Mouse (Mus musculus) testis, adult 2 months (tissue): ENCODE results near the gene Usp12.

Experiments used
- CTCF ChIP-seq: fragments of 200-500 bp; IDR thresholded peaks from 2 replicates; pipeline ENCODE4 v1.5.1; 2012; ENCODE audit warnings: low read depth, mild to moderate bottlenecking, inconsistent platforms, low read length, moderate library complexity; ENCODE audit not compliant: control insufficient read depth, insufficient read depth, insufficient replicate concordance
- POLR2A ChIP-seq: fragments of 200-500 bp; IDR thresholded peaks from 2 replicates; pipeline ENCODE4 v1.6.1; 2012; ENCODE audit warnings: low read depth, mild to moderate bottlenecking, inconsistent platforms, low read length, moderate library complexity; ENCODE audit not compliant: control insufficient read depth

- no peak for TF ChIP-seq POLR2A
- TF ChIP-seq CTCF, result no peak
Measured at GRCm38 (mm10) chr5:146841996-146842395, 47.2 kb upstream of the Usp12 start.
